Mouse (Mus musculus) embryo, embryonic 11 days (tissue): ENCODE measurements around the gene Gm26566.

Experiments used
- DNase-seq: peaks from one replicate; pipeline ENCODE4 v3.0.0-alpha.2; 2015

The Gm26566 gene

DNA sequence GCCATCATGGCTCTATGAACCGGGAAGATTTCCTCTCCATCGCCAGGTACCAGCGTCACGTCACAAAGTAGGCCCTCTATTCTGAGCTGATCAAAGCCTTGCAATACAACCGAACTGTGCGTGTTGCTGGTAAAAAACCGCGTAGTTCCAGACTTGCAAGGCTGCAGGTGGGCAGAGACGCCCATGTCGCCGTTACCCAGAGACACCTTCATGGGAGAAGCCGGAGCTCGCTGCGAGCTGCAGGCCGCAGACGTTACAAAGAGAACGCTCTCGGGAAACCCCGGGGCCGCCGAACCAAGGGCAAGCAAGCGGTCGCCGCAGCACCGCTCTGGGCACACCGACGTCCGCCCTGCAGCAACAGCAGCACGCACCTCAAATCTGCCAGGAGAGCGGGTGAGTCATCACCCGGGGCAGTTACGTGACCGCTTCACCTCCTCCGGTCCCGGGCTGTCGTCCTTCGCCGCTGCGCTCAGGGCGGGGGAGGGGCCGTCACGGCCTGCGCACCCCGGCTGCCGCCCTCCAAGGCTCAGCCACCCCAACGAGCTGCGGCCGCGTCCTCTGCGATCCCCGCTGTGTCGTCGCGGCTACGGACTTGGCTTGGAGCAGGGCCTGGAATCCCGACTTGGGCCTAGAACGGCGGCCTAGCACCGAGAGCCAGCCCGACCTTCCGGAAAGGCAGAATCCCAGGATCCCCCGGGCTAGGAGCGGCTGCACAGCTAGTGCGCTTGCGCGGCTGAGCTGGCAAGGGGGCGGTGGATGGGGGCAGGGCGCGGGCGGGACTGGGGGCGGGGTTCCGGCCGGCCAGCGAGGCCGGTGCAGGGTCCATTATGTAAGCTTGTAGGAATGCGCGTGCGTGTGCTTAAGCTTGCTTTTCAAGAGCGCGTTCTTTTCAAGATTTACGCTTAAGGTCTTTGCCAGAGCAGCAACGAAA, at the start of gene Gm26566, which contains the start of gene Klhl9:
Gm26566 (plus strand) TSS at position 15 of the 931 bp plus-strand sequence.
Klhl9 (minus strand) TSS at position 675 of the 931 bp plus-strand sequence.
- peak; percentile 97 for DNase-seq

- no peak for DNase-seq
Measured at GRCm38 (mm10) chr4:88676824-88677223, 44.8 kb upstream of the Gm26566 start, which contains the start of gene Ifna16. Gene Ifna16, minus strand, starts transcription at chr4:88676924.

GRCm38 (mm10) chr4:88680362-88680761, 41.2 kb upstream of the Gm26566 start:
- peak; percentile 50 for DNase-seq

DNA sequence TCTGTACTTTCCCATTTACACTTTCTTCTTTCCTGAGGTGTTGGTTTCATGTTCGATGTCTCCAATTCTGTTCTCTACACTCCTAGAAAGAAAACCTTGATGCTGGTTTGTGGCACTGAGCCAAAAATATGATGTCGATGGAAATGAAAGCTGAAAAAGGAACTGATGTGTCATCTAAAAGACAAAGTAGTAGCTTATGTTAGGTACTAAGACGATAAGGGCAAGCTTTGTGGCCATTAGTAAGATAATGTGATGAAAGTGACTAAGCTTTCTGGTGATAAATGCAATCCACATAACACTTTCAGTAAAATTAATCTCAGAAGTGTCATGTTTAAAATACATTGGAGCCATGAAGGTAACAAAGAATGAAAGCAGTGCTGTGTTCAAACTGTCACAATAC, 40.3 kb upstream of the Gm26566 start:
- DNase-seq, result no peak

DNA sequence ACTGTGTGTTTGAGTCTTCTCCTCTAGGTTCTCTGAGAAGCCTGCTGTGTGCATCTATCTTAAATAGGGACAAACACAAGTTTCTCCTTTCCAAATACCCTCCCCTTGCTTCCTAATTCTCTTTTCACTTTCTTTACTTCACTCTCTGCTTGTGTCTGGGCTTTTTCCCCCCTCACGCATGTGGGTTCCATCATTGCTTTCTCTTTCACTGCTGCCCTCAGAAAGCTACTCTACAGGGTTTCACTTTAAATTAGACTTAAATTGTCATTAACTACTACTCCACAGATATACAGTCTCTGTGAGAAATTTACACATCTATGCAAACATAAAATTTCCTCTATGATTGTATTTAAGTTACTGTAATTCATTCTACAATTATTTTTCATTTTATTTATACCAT, 37.8 kb upstream of the Gm26566 start, which contains the start of gene Ifna2:
Ifna2 (minus strand) TSS at position 101 of the 400 bp plus-strand sequence.
- no peak for DNase-seq

GRCm38 (mm10) chr4:88691259-88691658, 30.3 kb upstream of the Gm26566 start, which contains the start of gene Ifnab:
Gene Ifnab, minus strand, starts transcription at chr4:88691359.
- no peak for DNase-seq

DNA sequence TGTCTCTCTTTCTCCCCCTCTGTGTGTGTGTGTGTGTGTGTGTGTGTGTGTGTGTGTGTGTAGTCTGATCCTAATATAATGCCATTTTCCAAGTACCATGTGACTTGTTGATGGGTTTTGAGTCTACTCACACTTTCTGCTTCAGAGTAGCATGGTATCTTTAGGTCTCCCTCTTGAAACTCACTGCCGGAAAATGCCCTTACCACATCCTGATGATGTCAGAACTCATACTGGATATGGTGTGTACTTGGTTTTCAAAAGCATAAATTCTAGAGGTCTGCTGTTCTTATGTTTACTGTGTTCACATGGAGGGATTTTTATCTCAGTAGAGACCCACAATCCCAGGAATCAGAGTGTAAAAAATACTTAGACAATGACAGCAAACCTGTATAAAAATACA, 29.1 kb upstream of the Gm26566 start:
- DNase-seq, result no peak

DNA sequence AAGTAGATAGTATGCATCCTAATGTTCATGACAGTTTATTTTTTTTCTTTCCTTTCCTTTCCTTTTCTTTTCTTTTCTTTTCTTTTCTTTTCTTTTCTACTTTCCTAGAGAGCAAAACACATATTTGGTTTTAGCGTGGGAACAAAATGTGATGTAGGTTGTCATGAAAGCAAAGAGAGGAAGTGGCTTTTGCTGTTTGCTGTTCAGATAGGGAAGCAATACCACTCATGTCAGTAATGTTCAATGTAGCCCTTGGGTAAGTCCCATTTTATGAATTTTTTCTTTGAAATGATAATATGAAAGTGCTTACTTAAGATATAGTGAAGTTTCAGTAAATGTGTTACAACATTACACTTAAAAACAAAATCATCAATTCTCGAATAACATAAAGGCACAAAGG, 28.2 kb upstream of the Gm26566 start:
- DNase-seq, result no peak

DNA sequence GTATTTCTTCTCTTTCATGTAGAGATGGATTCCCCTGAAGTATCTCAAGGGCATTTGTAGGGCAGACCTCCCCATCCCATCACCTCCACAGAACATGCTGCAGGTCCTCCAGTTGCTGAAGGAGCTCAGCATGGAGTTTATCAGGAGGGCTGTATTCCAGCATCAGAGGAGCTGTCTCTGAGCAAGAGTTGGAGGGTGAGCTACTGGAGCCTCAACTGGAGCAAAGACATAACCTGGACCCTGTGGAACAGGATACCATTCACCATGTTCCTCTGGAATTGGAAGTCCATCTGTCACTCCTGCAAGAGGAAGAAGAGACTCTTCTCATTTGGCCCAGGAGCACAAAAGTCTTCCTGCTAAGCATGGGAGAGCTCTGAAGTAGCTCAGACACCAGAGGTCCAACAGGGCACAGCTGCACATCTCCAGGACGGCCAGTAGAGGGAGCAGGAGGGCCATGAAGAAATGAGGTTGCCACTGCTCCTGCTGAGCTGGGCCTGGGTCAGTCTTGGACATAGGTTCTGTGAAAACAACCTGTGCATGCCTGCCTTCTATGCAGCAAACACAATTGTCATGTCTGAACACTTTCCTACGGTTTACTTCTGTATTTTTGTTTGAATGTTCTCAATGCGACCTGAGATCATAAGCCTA, 25.2 kb upstream of the Gm26566 start:
- peak; percentile 82 for DNase-seq

DNA sequence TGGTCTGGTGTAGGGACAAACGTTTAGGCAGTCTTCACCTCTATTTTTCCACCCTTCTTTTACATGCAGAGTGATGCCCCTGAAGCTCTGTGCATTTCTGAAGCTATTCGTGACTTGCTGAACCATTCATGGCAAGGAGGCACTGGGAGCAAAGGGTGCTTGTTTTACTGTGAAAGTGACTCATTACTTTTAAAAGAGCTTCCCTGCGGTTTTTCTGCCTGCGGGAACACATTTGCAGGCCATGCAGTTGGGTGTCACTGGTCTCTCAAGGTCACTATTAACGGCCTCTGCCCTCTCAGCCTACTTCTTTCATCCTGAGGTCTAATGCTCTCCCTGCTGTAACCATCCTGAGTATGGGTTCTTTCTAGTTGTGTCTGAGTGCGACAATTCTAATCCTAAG, 24.5 kb upstream of the Gm26566 start:
- no peak for DNase-seq

- no peak for DNase-seq
Measured at GRCm38 (mm10) chr4:88697753-88698152, 23.9 kb upstream of the Gm26566 start.

- no peak for DNase-seq
Measured at GRCm38 (mm10) chr4:88698781-88699180, 22.8 kb upstream of the Gm26566 start.

DNA sequence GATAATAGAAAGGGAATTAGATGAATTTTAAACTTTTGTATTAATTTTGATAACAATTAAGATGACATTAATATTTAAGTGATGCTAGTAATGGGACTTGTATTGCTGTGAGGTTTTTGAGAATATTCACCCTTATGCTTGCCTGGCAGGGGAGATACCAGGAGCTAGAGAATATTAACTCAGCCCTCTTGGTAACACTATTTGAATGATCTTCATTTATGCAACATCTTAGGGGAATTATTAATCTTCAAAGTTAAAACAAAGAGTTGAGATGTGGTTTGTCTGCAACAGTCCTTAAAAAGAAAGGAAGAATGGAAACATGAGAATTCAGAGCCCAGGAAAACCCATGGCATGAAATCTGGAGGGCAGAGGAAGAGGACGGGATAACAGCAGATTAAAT, 22.3 kb upstream of the Gm26566 start:
- DNase-seq, result no peak

DNA sequence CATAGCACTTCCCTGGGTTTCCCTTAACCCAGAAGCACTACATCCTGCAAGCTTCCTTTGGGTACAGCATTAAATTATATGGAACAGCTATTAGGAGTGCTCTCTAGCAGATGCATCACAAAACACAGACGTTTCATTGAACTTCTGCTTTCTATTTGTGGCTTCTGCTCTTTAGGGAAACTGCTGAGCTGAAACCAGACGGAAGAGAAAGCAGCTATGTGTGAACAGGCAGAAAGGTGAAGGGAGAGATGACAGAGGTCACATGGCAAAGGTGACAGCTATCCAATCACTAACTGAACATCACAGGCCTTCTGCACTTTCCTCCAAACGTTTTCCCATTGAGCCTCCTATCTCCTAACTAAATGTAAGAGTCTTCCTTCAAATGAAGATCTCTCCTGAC, 15.7 kb upstream of the Gm26566 start:
- no peak for DNase-seq

DNA sequence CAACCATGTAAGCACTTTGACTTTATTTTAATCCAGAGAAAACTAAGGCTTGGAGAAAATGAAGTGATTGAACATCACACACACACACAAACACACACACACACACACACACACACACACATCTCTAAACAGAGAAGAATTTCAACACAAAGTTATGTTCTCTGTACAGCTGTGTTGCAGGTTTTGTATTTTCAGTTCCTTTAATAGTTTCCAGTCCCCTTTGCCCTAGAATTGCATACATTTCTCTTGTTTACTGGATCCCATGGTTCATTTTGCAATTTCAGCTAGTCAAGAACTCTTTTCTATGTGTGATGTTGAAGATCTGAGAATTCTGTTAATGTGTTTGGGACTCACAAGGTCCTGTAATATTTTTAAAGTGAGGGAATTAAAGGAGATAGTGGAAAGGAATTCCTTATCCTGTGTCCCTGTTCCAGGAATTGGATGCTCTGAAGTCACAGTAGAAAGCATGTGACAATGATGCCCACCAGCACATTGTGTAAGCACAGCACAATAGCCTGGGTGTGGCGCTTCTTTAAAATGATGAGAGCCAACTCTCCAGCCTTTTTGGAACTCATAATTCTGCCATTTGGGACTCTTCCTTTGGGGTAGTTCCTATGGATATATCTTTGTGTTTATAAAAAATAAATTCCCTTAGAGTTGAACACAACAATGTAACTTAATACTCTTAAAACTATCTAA, 14.3 kb upstream of the Gm26566 start:
- DNase-seq, result no peak

GRCm38 (mm10) chr4:88714281-88714680, 7.3 kb upstream of the Gm26566 start:
- no peak for DNase-seq

DNA sequence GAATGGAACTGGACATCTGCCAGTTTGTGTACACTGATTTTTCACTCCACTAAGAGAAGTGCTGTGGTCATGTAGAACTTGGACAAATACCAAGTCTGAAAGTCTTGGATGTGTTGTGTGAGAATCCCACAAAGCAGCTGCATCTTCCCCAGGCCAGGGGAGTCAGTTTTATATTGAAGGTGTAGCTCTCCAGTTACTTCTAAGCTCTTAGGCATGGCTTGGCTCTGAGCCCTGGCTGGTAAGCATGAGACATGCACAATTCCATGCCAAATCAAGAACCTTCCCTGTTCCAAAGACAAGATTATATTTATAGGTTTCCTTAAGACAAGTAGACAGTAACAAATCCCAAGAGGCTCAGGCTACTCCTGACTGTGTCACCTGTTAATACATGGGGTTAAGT, 6.5 kb upstream of the Gm26566 start:
- DNase-seq, result no peak

GRCm38 (mm10) chr4:88718715-88719114, 2.9 kb upstream of the Gm26566 start:
- DNase-seq, result no peak

GRCm38 (mm10) chr4:88723497-88724090, 2.0 kb downstream of the Gm26566 start:
- no peak for DNase-seq

- DNase-seq, result no peak
Measured at GRCm38 (mm10) chr4:88726727-88727126, 5.1 kb downstream of the Gm26566 start.

GRCm38 (mm10) chr4:88727324-88727723, 5.7 kb downstream of the Gm26566 start:
- peak; percentile 50 for DNase-seq

GRCm38 (mm10) chr4:88738480-88738879, 16.9 kb downstream of the Gm26566 start:
- peak; percentile 70 for DNase-seq

DNA sequence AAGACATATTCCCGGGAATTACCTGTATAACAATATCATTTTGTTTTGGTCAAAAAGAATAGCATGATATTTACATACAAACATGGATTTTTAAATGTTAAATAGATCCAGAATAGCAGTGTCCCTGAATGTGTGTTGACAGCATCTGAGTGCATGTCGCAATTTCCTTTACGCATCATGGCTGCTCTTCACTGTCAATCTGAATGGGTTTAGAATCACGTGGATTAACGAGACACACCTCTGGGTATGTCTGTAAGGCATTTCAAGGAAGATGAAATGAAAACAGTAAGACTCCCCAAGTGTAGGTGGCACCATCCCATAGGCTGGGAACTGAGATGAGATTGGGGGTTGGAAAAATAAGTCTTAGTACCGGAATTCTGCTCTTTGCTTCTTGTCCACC, 17.4 kb downstream of the Gm26566 start:
- DNase-seq, result no peak
